Mouse (Mus musculus) thymus, adult 2 months (tissue): ENCODE results near the gene Lcp2. TPM values are rescaled to one million over a fixed set of nuclear protein-coding genes. Genes with fewer than 3 reads are reported as not detected.

Source experiments
- DNase-seq: peaks from one replicate; pipeline ENCODE4 v3.0.0; 2021
- H3K27ac ChIP-seq: fragments of 200-500 bp; 2 replicates; pipeline ENCODE4 v1.5.1; 2012; ENCODE audit warnings: low read length, control low read depth; ENCODE audit not compliant: control insufficient read depth, insufficient read depth
- H3K27me3 ChIP-seq: fragments of 200-500 bp; 2 replicates; pipeline ENCODE4 v1.6.1; 2012; ENCODE audit warnings: mild to moderate bottlenecking, low read length, moderate library complexity, mixed read lengths; ENCODE audit not compliant: control insufficient read depth, insufficient read depth
- H3K36me3 ChIP-seq: fragments of 200-500 bp; 2 replicates; pipeline ENCODE4 v1.6.1; 2012; ENCODE audit warnings: mild to moderate bottlenecking, low read length, moderate library complexity; ENCODE audit not compliant: control insufficient read depth, insufficient read depth
- H3K4me1 ChIP-seq: fragments of 200-500 bp; replicated peaks from 2 replicates; pipeline ENCODE4 v1.6.1; 2012; ENCODE audit warnings: low read length; ENCODE audit not compliant: control insufficient read depth, insufficient read depth
- H3K4me3 ChIP-seq: fragments of 200-500 bp; 2 replicates; pipeline ENCODE4 v1.5.1; 2012; ENCODE audit warnings: mild to moderate bottlenecking, low read length, control low read depth, moderate library complexity; ENCODE audit not compliant: control insufficient read depth, insufficient read depth
- CTCF ChIP-seq: fragments of 200-500 bp; IDR thresholded peaks from 2 replicates; pipeline ENCODE4 v1.5.1; 2012; ENCODE audit warnings: mild to moderate bottlenecking, control low read depth, low read length, moderate library complexity, borderline replicate concordance; ENCODE audit not compliant: control insufficient read depth, poor library complexity, insufficient read depth; ENCODE audit errors: extremely low read depth
- POLR2A ChIP-seq: fragments of 200-500 bp; IDR thresholded peaks from 2 replicates; pipeline ENCODE4 v1.6.1; 2012; ENCODE audit warnings: mild to moderate bottlenecking, low read length, control low read depth, moderate library complexity; ENCODE audit not compliant: control insufficient read depth, poor library complexity, insufficient read depth; ENCODE audit errors: extremely low read depth
- WGBS: fragments of 180-500 bp; shearing (Covaris S2); methylation state at CpG from one replicate; pipeline ENCODE4 v1.1.7; 2018; 5-methylcytosine and 5-hydroxymethylcytosine counted together
- polyA plus RNA-seq: library from polyadenylated mRNA; depleted of rRNA; stranded (reverse); fragments of >200 nt; gene quantifications from 2 replicates; pipeline ENCODE4 v1.2.3, GENCODE M21; 2012

The Lcp2 gene
- polyA plus RNA-seq, 1 experiment: 153 TPM

DNA sequence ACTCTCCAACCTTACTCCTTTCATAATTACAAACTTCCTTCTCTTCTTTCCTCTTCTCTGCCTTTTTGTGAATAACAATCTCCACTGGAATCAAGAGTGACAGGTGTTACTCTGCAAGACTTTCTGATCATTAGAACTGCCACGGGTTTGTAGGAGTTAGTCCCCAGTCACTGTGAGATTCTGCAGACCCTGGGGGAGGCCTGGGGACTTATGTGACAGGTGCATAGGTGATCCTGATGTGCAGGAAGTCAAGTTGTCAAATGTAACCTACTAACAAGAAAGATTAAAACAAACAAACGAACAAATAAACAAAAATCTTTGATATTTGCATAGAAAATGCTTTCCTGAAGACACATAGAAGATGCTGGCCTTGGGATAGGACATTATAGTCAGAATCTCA lies 16.5 kb downstream of the Lcp2 start:
- H3K4me1 ChIP-seq: peaks cover 57% of the 10 kb centered on the region
- no peaks in the 10 kb centered on the region for H3K27me3 ChIP-seq
- H3K4me3 ChIP-seq: no peak overlapping the region
- peaks cover 53% of the 10 kb centered on the region for H3K36me3 ChIP-seq
- no peak for DNase-seq
- H3K27ac ChIP-seq: peak overlapping the region; percentile 95
- WGBS: 15% methylated on average over 2 of the region's 2 CpGs
- no peak for TF ChIP-seq CTCF
- TF ChIP-seq POLR2A: no peak

DNA sequence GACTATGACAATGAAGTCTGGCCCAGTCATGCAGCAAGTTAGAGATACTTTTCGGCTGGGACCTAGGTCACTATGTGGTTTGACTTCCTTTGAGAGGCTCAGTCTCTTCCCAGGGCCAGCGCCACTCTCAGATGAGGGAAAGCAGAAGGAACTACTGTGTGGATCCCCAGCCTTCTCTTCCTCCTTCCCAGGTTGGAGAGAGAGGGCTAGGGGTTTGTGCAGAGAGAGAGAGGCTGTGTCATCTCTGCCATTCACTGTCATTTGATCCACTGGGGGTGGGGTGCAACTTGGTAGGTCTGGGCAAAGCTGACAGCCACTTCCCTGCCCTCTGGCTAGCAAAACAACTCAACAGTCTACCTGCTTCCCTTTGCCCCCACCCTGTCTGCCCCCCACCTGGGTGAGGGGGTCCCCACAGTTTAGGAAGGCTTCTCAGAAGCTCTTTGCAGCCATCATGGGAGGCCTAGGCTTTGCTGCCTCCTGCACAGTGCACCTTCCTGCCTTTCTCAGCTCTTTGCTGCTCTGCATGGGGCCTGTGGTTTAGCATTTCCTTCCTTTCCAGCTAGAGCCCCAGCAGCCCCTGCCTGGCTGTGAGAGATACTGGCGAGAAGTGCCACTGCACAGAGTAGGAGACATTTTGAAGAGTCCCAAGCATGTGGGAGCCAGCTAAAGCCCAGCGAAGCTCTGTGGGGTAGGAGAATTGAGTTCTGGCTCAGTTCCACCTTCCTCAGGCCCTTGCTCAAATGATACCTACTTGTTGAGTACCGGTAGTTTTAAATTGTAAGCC lies 17.2 kb downstream of the Lcp2 start:
- peak; percentile 84 for DNase-seq
- Histone ChIP-seq H3K27me3 (no peaks in the 10 kb centered on the region), H3K36me3 (peaks cover 57% of the 10 kb centered on the region), H3K27ac (peak overlapping the region; percentile 95), H3K4me1 (peaks cover 61% of the 10 kb centered on the region), H3K4me3 (no peak overlapping the region)
- 5% methylated on average over 5 of the region's 5 CpGs for WGBS
- peak; percentile 59; the same call in 1 of the 2 replicates for TF ChIP-seq CTCF
- peak; percentile 58 for TF ChIP-seq POLR2A

DNA sequence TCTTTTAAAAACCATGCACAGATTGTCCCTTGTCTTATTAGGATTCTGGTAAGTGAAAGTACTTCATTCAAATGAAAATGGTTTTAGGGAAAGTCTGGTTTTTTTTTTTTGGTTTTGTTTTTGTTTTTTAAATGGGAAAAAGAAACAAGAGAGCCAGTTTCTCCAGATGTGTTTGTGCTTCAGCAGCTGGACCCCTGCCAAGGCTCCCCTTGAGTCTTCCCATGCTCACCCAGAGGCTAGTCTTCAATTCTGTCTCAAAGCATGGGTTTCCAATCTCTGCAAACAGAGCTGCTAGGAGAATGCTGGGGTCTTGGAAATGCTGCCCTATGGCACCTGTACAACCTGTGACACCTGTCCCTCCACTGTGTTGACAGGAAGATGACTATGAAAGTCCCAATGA lies 23.9 kb downstream of the Lcp2 start:
- Histone ChIP-seq H3K27me3 (no peaks in the 10 kb centered on the region), H3K4me1 (peaks cover 41% of the 10 kb centered on the region), H3K27ac (no peak overlapping the region), H3K36me3 (peaks cover 89% of the 10 kb centered on the region), H3K4me3 (no peak overlapping the region)
- DNase-seq: no peak
- no peak for TF ChIP-seq CTCF
- TF ChIP-seq POLR2A: no peak

DNA sequence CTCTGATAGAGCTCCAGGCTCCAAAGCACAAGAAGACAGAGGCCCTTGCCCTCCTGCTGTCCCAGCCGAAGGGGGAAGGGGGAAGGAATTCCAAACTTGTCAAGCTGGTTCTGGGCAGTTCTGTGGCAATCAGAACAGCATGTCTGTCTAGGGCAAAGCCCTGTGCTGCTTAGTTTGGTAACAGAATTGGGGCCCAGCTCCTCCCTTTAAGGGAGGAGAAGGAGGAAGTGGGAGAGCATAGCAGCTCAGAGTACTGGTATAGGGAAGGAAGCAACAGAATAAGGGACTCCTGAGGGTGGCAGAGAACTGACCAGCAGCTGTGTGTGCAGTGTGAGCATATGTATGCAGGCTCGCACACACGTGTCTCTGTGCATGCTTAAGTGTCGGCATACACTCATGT lies 25.6 kb downstream of the Lcp2 start:
- H3K27me3 ChIP-seq: no peaks in the 10 kb centered on the region
- DNase-seq: no peak
- H3K27ac ChIP-seq: peak overlapping the region; percentile 29; the same call in 1 of the 2 replicates
- H3K4me1 ChIP-seq: peaks cover 32% of the 10 kb centered on the region
- TF ChIP-seq CTCF (no peak), POLR2A (no peak)
- 39% methylated on average over 4 of the region's 4 CpGs for WGBS
- no peak overlapping the region for H3K4me3 ChIP-seq
- peaks cover 94% of the 10 kb centered on the region for H3K36me3 ChIP-seq

DNA sequence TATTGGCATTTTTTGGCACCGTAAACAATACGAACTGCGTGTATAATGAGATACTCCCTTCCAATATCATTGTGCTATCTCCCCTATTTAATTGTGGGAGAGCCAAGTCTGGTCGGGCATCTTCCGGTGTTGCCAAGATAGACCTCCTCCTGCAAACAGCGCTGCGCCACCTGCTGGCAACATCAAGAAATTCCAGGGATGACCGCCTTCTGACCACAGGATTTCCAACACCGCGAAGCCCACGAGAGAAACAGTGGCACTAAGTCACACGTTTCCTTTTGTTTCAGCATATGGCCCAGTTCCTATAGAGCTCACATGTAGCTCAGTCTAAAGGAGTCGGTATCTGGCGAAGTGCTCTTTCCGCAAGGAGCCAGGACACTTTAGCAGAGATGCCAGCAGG lies 27.1 kb downstream of the Lcp2 start:
- TF ChIP-seq CTCF: peak; percentile 94
- no peak for TF ChIP-seq POLR2A
- DNase-seq: peak; percentile 57
- Histone ChIP-seq H3K4me3 (no peak overlapping the region), H3K27me3 (no peaks in the 10 kb centered on the region), H3K27ac (no peak overlapping the region), H3K4me1 (peaks cover 33% of the 10 kb centered on the region), H3K36me3 (peaks cover 93% of the 10 kb centered on the region)
- 46% methylated on average over 15 of the region's 15 CpGs for WGBS

DNA sequence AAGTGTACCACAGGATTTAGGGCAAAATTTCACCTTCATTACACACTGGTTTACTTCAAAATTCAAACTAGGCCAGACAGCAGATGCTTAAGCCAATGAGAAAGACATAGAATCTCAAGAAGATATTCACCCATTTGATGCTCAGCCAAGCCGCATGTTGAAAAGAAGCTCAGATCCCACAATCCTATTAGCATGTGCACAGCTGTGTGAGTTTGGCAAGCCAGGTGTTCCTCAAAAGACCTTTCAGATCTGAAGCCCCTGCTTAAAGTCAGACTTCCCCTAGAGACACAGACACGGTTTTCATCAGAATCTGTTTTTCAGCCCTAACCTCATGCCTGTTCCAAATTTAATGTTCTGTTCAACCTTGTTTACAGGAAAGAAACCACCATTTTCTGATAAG lies 31.1 kb downstream of the Lcp2 start:
- H3K27me3 ChIP-seq: no peaks in the 10 kb centered on the region

More for the DNA sequence above, 31.1 kb downstream of the Lcp2 start:
- Histone ChIP-seq H3K4me1 (peaks cover 31% of the 10 kb centered on the region), H3K27ac (peak overlapping the region; percentile 99), H3K4me3 (no peak overlapping the region), H3K36me3 (peaks cover 92% of the 10 kb centered on the region)
- WGBS: 12% methylated on average over 2 of the region's 2 CpGs
- TF ChIP-seq POLR2A (no peak), CTCF (no peak)
- DNase-seq: peak; percentile 65
